Mouse (Mus musculus) C2C12 (cell line): ENCODE results near the gene Gm26602. TPM values are rescaled to one million over a fixed set of nuclear protein-coding genes. Genes with fewer than 3 reads are reported as not detected.
A peak's percentile ranks its signal among the peaks of the same experiment; 100 is the strongest.

Experiments
- H3K27me3 ChIP-seq: one replicate; pipeline ENCODE4 v1.6.1; 2011; ENCODE audit not compliant: control insufficient read depth, insufficient read depth, insufficient read length
- H3K36me3 ChIP-seq: one replicate; pipeline ENCODE4 v1.6.1; 2011; ENCODE audit not compliant: control insufficient read depth, insufficient read depth
- H3K4me3 ChIP-seq: one replicate; pipeline ENCODE4 v1.5.1; 2011; ENCODE audit warnings: mild to moderate bottlenecking, control low read depth; ENCODE audit not compliant: poor library complexity, insufficient read depth, severe bottlenecking
- H3K79me2 ChIP-seq: one replicate; pipeline ENCODE4 v1.6.1; 2011; ENCODE audit not compliant: control insufficient read depth, insufficient read depth
- H3K79me3 ChIP-seq: one replicate; pipeline ENCODE4 v1.6.1; 2011; ENCODE audit warnings: low read depth, control low read depth
- H3ac ChIP-seq: one replicate; pipeline ENCODE3; 2011; ENCODE audit warnings: low read depth; ENCODE audit not compliant: control insufficient read depth, insufficient read length
- CEBPB ChIP-seq: IDR thresholded peaks from one replicate; pipeline ENCODE4 v1.6.1; 2011; ENCODE audit warnings: low read depth, mild to moderate bottlenecking, control low read depth, moderate library complexity
- CTCF ChIP-seq: IDR thresholded peaks from one replicate; pipeline ENCODE4 v1.5.1; 2011; ENCODE audit not compliant: control insufficient read depth, insufficient read depth, insufficient read length
- FOSL1 ChIP-seq: IDR thresholded peaks from one replicate; pipeline ENCODE4 v1.8.0; 2011; ENCODE audit warnings: mild to moderate bottlenecking, low read length; ENCODE audit not compliant: poor library complexity, insufficient read depth, severe bottlenecking
- MAX ChIP-seq: IDR thresholded peaks from one replicate; pipeline ENCODE4 v1.6.1; 2011; ENCODE audit warnings: mild to moderate bottlenecking, control low read depth
- MYOD1 ChIP-seq: IDR thresholded peaks from one replicate; pipeline ENCODE4 v1.6.1; 2011; ENCODE audit warnings: low read depth; ENCODE audit not compliant: control insufficient read depth, insufficient read length
- MYOG ChIP-seq: IDR thresholded peaks from one replicate; pipeline ENCODE4 v1.6.1; 2011; ENCODE audit not compliant: control insufficient read depth, insufficient read length; ENCODE audit errors: extremely low read depth
- USF1 ChIP-seq: IDR thresholded peaks from one replicate; pipeline ENCODE4 v1.6.1; 2011; ENCODE audit warnings: low read depth, mild to moderate bottlenecking, control low read depth, moderate library complexity
- polyA plus RNA-seq: library from polyadenylated mRNA; unstranded; fragments of >200 nt; fragmentation: generic; extraction: Trizol; gene quantifications from one replicate; pipeline ENCODE4 v1.2.1, GENCODE M21; 2012; ENCODE audit warnings: missing spikeins

Gene Gm26602
- polyA plus RNA-seq, 1 experiment: not detected

- Histone ChIP-seq H3K4me3 (no peak overlapping the region), H3K79me3 (no peaks in the 10 kb centered on the region), H3ac (no peak overlapping the region), H3K79me2 (no peaks in the 10 kb centered on the region), H3K36me3 (no peaks in the 10 kb centered on the region), H3K27me3 (no peaks in the 10 kb centered on the region)
- TF ChIP-seq CTCF (no peak), MYOD1 (peak; percentile 32)
Measured at GRCm38 (mm10) chr10:79946752-79947322, 36.2 kb downstream of the Gm26602 start.

GRCm38 (mm10) chr10:79947502-79947901 is 36.8 kb downstream of the Gm26602 start:
- Histone ChIP-seq H3K27me3 (no peaks in the 10 kb centered on the region), H3K36me3 (no peaks in the 10 kb centered on the region), H3ac (no peak overlapping the region), H3K4me3 (no peak overlapping the region), H3K79me3 (no peaks in the 10 kb centered on the region), H3K79me2 (no peaks in the 10 kb centered on the region)
- TF ChIP-seq CEBPB (no peak), FOSL1 (no peak), CTCF (no peak), MYOG (no peak), MYOD1 (no peak), USF1 (no peak), MAX (no peak)

- TF ChIP-seq CEBPB (no peak), USF1 (no peak), FOSL1 (no peak), MAX (no peak), MYOG (no peak), MYOD1 (no peak), CTCF (no peak)
- H3K4me3 ChIP-seq: no peak overlapping the region
- H3K79me2 ChIP-seq: no peaks in the 10 kb centered on the region
- no peak overlapping the region for H3ac ChIP-seq
- H3K36me3 ChIP-seq: no peaks in the 10 kb centered on the region
- H3K79me3 ChIP-seq: no peaks in the 10 kb centered on the region
- no peaks in the 10 kb centered on the region for H3K27me3 ChIP-seq
Measured at GRCm38 (mm10) chr10:79949873-79950272, 39.2 kb downstream of the Gm26602 start.

- Histone ChIP-seq H3K36me3 (no peaks in the 10 kb centered on the region), H3K4me3 (no peak overlapping the region), H3ac (no peak overlapping the region), H3K27me3 (no peaks in the 10 kb centered on the region), H3K79me2 (no peaks in the 10 kb centered on the region), H3K79me3 (no peaks in the 10 kb centered on the region)
- TF ChIP-seq CTCF (no peak), USF1 (no peak), MYOD1 (peak; percentile 79), CEBPB (no peak), MYOG (no peak), FOSL1 (peak; percentile 61)
Measured at GRCm38 (mm10) chr10:79950661-79951060, 40.0 kb downstream of the Gm26602 start.

DNA sequence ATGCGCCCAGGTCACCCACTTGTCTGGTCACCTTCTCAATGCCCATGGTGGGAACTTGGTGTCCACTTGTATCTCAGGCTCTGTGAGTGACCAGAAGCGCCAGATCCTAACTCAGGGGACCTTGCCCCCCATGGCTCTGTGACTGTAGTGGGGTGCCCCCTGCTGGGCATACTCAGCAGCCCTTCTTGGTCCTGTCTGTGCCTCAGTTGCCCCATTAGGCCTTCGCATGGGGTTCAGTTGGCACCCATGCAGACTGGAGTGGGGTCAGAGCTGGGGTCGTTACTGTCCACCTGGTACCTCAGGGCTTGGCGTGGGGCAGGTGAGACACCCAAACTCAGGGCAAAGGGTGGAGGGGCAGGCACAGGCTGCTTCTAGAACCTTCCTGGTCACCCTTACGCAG is 43.3 kb downstream of the Gm26602 start:
- Histone ChIP-seq H3K79me2 (no peaks in the 10 kb centered on the region), H3K4me3 (no peak overlapping the region), H3K36me3 (no peaks in the 10 kb centered on the region), H3K27me3 (no peaks in the 10 kb centered on the region), H3ac (no peak overlapping the region), H3K79me3 (no peaks in the 10 kb centered on the region)
- no peak for TF ChIP-seq CEBPB
- no peak for TF ChIP-seq MYOD1
- peak; percentile 73 for TF ChIP-seq CTCF

- peaks cover 8% of the 10 kb centered on the region for H3K79me2 ChIP-seq
- peaks cover 7% of the 10 kb centered on the region for H3K79me3 ChIP-seq
- H3K4me3 ChIP-seq: no peak overlapping the region
- no peaks in the 10 kb centered on the region for H3K36me3 ChIP-seq
- no peak overlapping the region for H3ac ChIP-seq
- no peaks in the 10 kb centered on the region for H3K27me3 ChIP-seq
- no peak for TF ChIP-seq MYOG
- TF ChIP-seq CEBPB: no peak
- no peak for TF ChIP-seq CTCF
- TF ChIP-seq MAX: no peak
- no peak for TF ChIP-seq FOSL1
- TF ChIP-seq MYOD1: no peak
- no peak for TF ChIP-seq USF1
Measured at GRCm38 (mm10) chr10:79955691-79956090, 45.0 kb downstream of the Gm26602 start.
